Comparison of ENCODE assay signal across 10 mouse cellular contexts in genomic region chr7:126848794-126849193, GRCm38 (mm10). TPM values are rescaled to one million over a fixed set of nuclear protein-coding genes. Genes with fewer than 3 reads are reported as not detected.
DNase-seq lines count a peak whose midpoint lies in the region; ATAC-seq and TF ChIP-seq lines count a peak whose summit lies in the region.
"Had no signal": no experiment of that assay in that cellular context is flagged by ENCODE, and none has a peak within 500 bp of the region (broad histone marks: within the 10 kb centered on the region; RNA-seq: fewer than 3 reads in every experiment).

No protein-coding gene starts in this region.

- H3K4me1 ChIP-seq in lung, embryonic 14.5 days (ENCODE audit: insufficient read depth) = no peaks in the 10 kb centered on the region
- H3K4me1 ChIP-seq in lung, postnatal 0 days (ENCODE audit: insufficient read depth, low read depth, low read length) = no peaks in the 10 kb centered on the region
- H3K4me1 ChIP-seq in forebrain, embryonic 14.5 days (ENCODE audit: control insufficient read depth, insufficient read depth, low read length) = peaks cover 12% of the 10 kb centered on the region
- H3K4me1 ChIP-seq in limb, embryonic 11.5 days (ENCODE audit: control insufficient read depth, insufficient read depth, low read length) = peaks cover 13% of the 10 kb centered on the region

- 0 out of 2 replicates have a peak overlapping the region, but pooled peaks have one; percentile 52 for H3K4me3 ChIP-seq in lung, embryonic 14.5 days (ENCODE audit: low read depth, low read length)
- H3K4me3 ChIP-seq in lung, postnatal 0 days (ENCODE audit: low read depth, low read length) = no peak overlapping the region
- peak overlapping the region; percentile 55 for H3K4me3 ChIP-seq in forebrain, embryonic 14.5 days (ENCODE audit: low read depth, low read length)
- H3K4me3 ChIP-seq in limb, embryonic 11.5 days (ENCODE audit: low read depth, low read length) = peak overlapping the region; percentile 8; the same call in 1 of the 2 replicates
- H3K4me3 ChIP-seq: myocyte had no signal

- H3K27me3 ChIP-seq in lung, embryonic 14.5 days (ENCODE audit: insufficient read depth, low read length) = peaks cover 32% of the 10 kb centered on the region
- H3K27me3 ChIP-seq in lung, postnatal 0 days (replicated peaks; ENCODE audit: insufficient read depth, low read length) = 0 out of 2 replicates have a peak, but pooled peaks cover 22% of the 10 kb centered on the region
- H3K27me3 ChIP-seq in forebrain, embryonic 14.5 days (replicated peaks; ENCODE audit: control insufficient read depth, insufficient read depth, low read length) = 0 out of 2 replicates have a peak, but pooled peaks cover 8% of the 10 kb centered on the region
- H3K27me3 ChIP-seq in limb, embryonic 11.5 days (ENCODE audit: control insufficient read depth, insufficient read depth, low read length) = peaks cover 32% of the 10 kb centered on the region

- DNase-seq in lung, embryonic 14.5 days = no peak
- no peak for DNase-seq in lung, postnatal 0 days (ENCODE audit: low spot score)
- DNase-seq in forebrain, embryonic 14.5 days (ENCODE audit: low spot score) = peak; percentile 13
- DNase-seq in limb, embryonic 11.5 days (ENCODE audit: low spot score) = no peak
- DNase-seq in right cerebral cortex, postnatal 14 days = peak; percentile 52
- DNase-seq in adrenal gland, adult 18-20 months (ENCODE audit: low spot score in 2 of 2) = no peak
- no peak for DNase-seq in adrenal gland, postnatal 36 days
- DNase-seq in thymus, postnatal 4 days = no peak

- peak overlapping the region; percentile 96; the same call in 1 of the 2 replicates for H3K4me2 ChIP-seq in lung, embryonic 14.5 days
- no peak overlapping the region for H3K4me2 ChIP-seq in lung, postnatal 0 days (replicated peaks; ENCODE audit: low read depth, low read length)
- H3K4me2 ChIP-seq in forebrain, embryonic 14.5 days (ENCODE audit: low read length) = peak overlapping the region; percentile 99
- H3K4me2 ChIP-seq in limb, embryonic 11.5 days (ENCODE audit: low read depth, severe bottlenecking) = no peak overlapping the region; the same call in 1 of the 2 replicates

- no peak for ATAC-seq in lung, embryonic 14.5 days (ENCODE audit: insufficient read depth)
- no peak for ATAC-seq in lung, postnatal 0 days
- peak; percentile 29; the same call in 1 of the 2 replicates for ATAC-seq in forebrain, embryonic 14.5 days
- no peak for ATAC-seq in limb, embryonic 11.5 days (ENCODE audit: insufficient number of reproducible peaks, low FRiP score, low TSS enrichment, low read depth)

- no peak overlapping the region for H3K9ac ChIP-seq in lung, embryonic 14.5 days
- H3K9ac ChIP-seq in lung, postnatal 0 days (replicated peaks; ENCODE audit: low read depth) = no peak overlapping the region
- peak overlapping the region; percentile 74 for H3K9ac ChIP-seq in forebrain, embryonic 14.5 days (ENCODE audit: low read length)
- H3K9ac ChIP-seq in limb, embryonic 11.5 days (ENCODE audit: low read length) = peak overlapping the region; percentile 30; the same call in 1 of the 2 replicates

- H3K36me3 ChIP-seq in lung, embryonic 14.5 days (ENCODE audit: insufficient read depth) = peaks cover 23% of the 10 kb centered on the region
- peaks cover 11% of the 10 kb centered on the region for H3K36me3 ChIP-seq in lung, postnatal 0 days (ENCODE audit: insufficient read depth, low read length)
- peaks cover 23% of the 10 kb centered on the region for H3K36me3 ChIP-seq in forebrain, embryonic 14.5 days (ENCODE audit: control insufficient read depth, insufficient read depth, low read length)
- H3K36me3 ChIP-seq in limb, embryonic 11.5 days (ENCODE audit: control insufficient read depth, insufficient read depth, low read length) = peaks cover 11% of the 10 kb centered on the region

- H3K27ac ChIP-seq in lung, embryonic 14.5 days (ENCODE audit: low read depth) = no peak overlapping the region
- no peak overlapping the region for H3K27ac ChIP-seq in lung, postnatal 0 days (ENCODE audit: low read length)
- H3K27ac ChIP-seq in forebrain, embryonic 14.5 days (ENCODE audit: low read depth, low read length) = no peak overlapping the region
- H3K27ac ChIP-seq in limb, embryonic 11.5 days (replicated peaks; ENCODE audit: low read depth, low read length) = no peak overlapping the region

- no peak for TF ChIP-seq CTCF in lung, embryonic 14.5 days (IDR thresholded peaks at IDR 0.05; ENCODE audit: low read depth)
- no peak for TF ChIP-seq CTCF in lung, postnatal 0 days (IDR thresholded peaks at IDR 0.05)

- WGBS in lung, embryonic 14.5 days = 17% methylated on average over 10 of the region's 10 CpGs
- WGBS in lung, postnatal 0 days = 25% methylated on average over 10 of the region's 10 CpGs
- 25% methylated on average over 10 of the region's 10 CpGs for WGBS in forebrain, embryonic 14.5 days
- WGBS in limb, embryonic 11.5 days = 28% methylated on average over 10 of the region's 10 CpGs

- no peak for TF ChIP-seq EP300 in lung, postnatal 0 days (IDR thresholded peaks at IDR 0.05)

- H3K9me3 ChIP-seq in lung, embryonic 14.5 days (ENCODE audit: low read depth, low read length) = no peaks in the 10 kb centered on the region
- H3K9me3 ChIP-seq in lung, postnatal 0 days (ENCODE audit: low read length) = no peaks in the 10 kb centered on the region
- no peaks in the 10 kb centered on the region for H3K9me3 ChIP-seq in forebrain, embryonic 14.5 days (replicated peaks; ENCODE audit: control insufficient read depth, low read length)
- H3K9me3 ChIP-seq in limb, embryonic 11.5 days (ENCODE audit: control insufficient read depth, low read length) = no peaks in the 10 kb centered on the region

RNA-seq across cellular contexts. Expression of gene Doc2a, which starts 1.6 kb away (rescaled TPM):
- polyA plus RNA-seq in lung, embryonic 14.5 days (2014; fragmentation: Nextera tagmentation; extraction: Ambion mirVana) = 0.33 and 0.80 TPM in 2 replicates
- polyA plus RNA-seq in lung, postnatal 0 days (2015; fragmentation: Nextera tagmentation; extraction: Ambion mirVana) = 0.20 and 0.33 TPM in 2 replicates
- polyA plus RNA-seq in forebrain, embryonic 14.5 days (2014; fragmentation: Nextera tagmentation; extraction: Ambion mirVana) = 4.9 and 6.7 TPM in 2 replicates
- polyA plus RNA-seq in limb, embryonic 11.5 days (2014; fragmentation: Nextera tagmentation; extraction: Ambion mirVana) = 0.85 and 1.5 TPM in 2 replicates
- total RNA-seq in adrenal gland, adult 18-20 months (2021) = under 1 TPM; 0.13 to 0.50 TPM
- under 1 TPM; 0.43 to 0.50 TPM for total RNA-seq in adrenal gland, postnatal 36 days (2021)
- polyA plus RNA-seq: myocyte had no signal

RNA-seq across cellular contexts. Expression of gene Hirip3, which starts 13.0 kb away (rescaled TPM):
- 19.9 and 26.7 TPM in 2 replicates for polyA plus RNA-seq in lung, embryonic 14.5 days (2014; fragmentation: Nextera tagmentation; extraction: Ambion mirVana)
- polyA plus RNA-seq in lung, postnatal 0 days (2015; fragmentation: Nextera tagmentation; extraction: Ambion mirVana) = 8.4 and 9.3 TPM in 2 replicates
- polyA plus RNA-seq in forebrain, embryonic 14.5 days (2014; fragmentation: Nextera tagmentation; extraction: Ambion mirVana) = 12.0 and 13.7 TPM in 2 replicates
- 25.9 and 29.4 TPM in 2 replicates for polyA plus RNA-seq in limb, embryonic 11.5 days (2014; fragmentation: Nextera tagmentation; extraction: Ambion mirVana)
- 10 to 100 TPM in 1 of 2 experiments, 1 to 10 TPM in 1; 9.8 to 11.8 TPM for total RNA-seq in adrenal gland, adult 18-20 months (2021)
- 10 to 100 TPM; 14.5 to 16.0 TPM for total RNA-seq in adrenal gland, postnatal 36 days (2021)

RNA-seq across cellular contexts. Expression of gene Ino80e, which starts 13.4 kb away (rescaled TPM):
- polyA plus RNA-seq in lung, embryonic 14.5 days (2014; fragmentation: Nextera tagmentation; extraction: Ambion mirVana) = 92.9 and 99.7 TPM in 2 replicates
- 52.2 and 54.7 TPM in 2 replicates for polyA plus RNA-seq in lung, postnatal 0 days (2015; fragmentation: Nextera tagmentation; extraction: Ambion mirVana)
- 91.3 and 104 TPM in 2 replicates for polyA plus RNA-seq in forebrain, embryonic 14.5 days (2014; fragmentation: Nextera tagmentation; extraction: Ambion mirVana)
- polyA plus RNA-seq in limb, embryonic 11.5 days (2014; fragmentation: Nextera tagmentation; extraction: Ambion mirVana) = 117 and 118 TPM in 2 replicates
- total RNA-seq in adrenal gland, adult 18-20 months (2021) = 10 to 100 TPM; 38.4 to 42.5 TPM
- total RNA-seq in adrenal gland, postnatal 36 days (2021) = 10 to 100 TPM; 39.7 to 45.0 TPM

RNA-seq across cellular contexts. Expression of gene 4930451I11Rik, which starts 17.4 kb away (rescaled TPM):
- not detected in 2 replicates for polyA plus RNA-seq in lung, embryonic 14.5 days (2014; fragmentation: Nextera tagmentation; extraction: Ambion mirVana)
- not detected in 2 replicates for polyA plus RNA-seq in lung, postnatal 0 days (2015; fragmentation: Nextera tagmentation; extraction: Ambion mirVana)
- polyA plus RNA-seq in forebrain, embryonic 14.5 days (2014; fragmentation: Nextera tagmentation; extraction: Ambion mirVana) = not detected in 2 replicates
- not detected in 2 replicates for polyA plus RNA-seq in limb, embryonic 11.5 days (2014; fragmentation: Nextera tagmentation; extraction: Ambion mirVana)
- total RNA-seq in adrenal gland, adult 18-20 months (2021) = not detected
- not detected for total RNA-seq in adrenal gland, postnatal 36 days (2021)
- total RNA-seq: layer of hippocampus, adult 8-10 months had no signal
- polyA plus RNA-seq: myocyte had no signal

RNA-seq across cellular contexts. Expression of gene Taok2, which starts 35.7 kb away (rescaled TPM):
- polyA plus RNA-seq in lung, embryonic 14.5 days (2014; fragmentation: Nextera tagmentation; extraction: Ambion mirVana) = 34.8 and 40.1 TPM in 2 replicates
- 36.1 and 39.0 TPM in 2 replicates for polyA plus RNA-seq in lung, postnatal 0 days (2015; fragmentation: Nextera tagmentation; extraction: Ambion mirVana)
- 25.9 and 31.0 TPM in 2 replicates for polyA plus RNA-seq in forebrain, embryonic 14.5 days (2014; fragmentation: Nextera tagmentation; extraction: Ambion mirVana)
- polyA plus RNA-seq in limb, embryonic 11.5 days (2014; fragmentation: Nextera tagmentation; extraction: Ambion mirVana) = 30.4 and 31.6 TPM in 2 replicates
- 10 to 100 TPM; 67.1 to 70.6 TPM for total RNA-seq in adrenal gland, adult 18-20 months (2021)
- 10 to 100 TPM; 54.9 to 81.3 TPM for total RNA-seq in adrenal gland, postnatal 36 days (2021)

Comparison
In these comparisons a context has a peak if more than half of its experiments do, and no peak if none do; other contexts are left out.
1. H3K4me2 ChIP-seq: peak in lung, embryonic 14.5 days (single experiment) and forebrain, embryonic 14.5 days (single experiment); none in lung, postnatal 0 days (single experiment) and limb, embryonic 11.5 days (single experiment).
2. DNase-seq: peak in forebrain, embryonic 14.5 days (single experiment) and right cerebral cortex, postnatal 14 days (single experiment); none in lung, embryonic 14.5 days (single experiment), lung, postnatal 0 days (single experiment), limb, embryonic 11.5 days (single experiment), adrenal gland, adult 18-20 months (0 of 2), adrenal gland, postnatal 36 days (0 of 2) and thymus, postnatal 4 days (single experiment).
3. H3K9ac ChIP-seq: peak in forebrain, embryonic 14.5 days (single experiment) and limb, embryonic 11.5 days (single experiment); none in lung, embryonic 14.5 days (single experiment) and lung, postnatal 0 days (single experiment).